Mouse (Mus musculus): ENCODE data around the gene Hdgfl1.

Hdgfl1 gene

DNA sequence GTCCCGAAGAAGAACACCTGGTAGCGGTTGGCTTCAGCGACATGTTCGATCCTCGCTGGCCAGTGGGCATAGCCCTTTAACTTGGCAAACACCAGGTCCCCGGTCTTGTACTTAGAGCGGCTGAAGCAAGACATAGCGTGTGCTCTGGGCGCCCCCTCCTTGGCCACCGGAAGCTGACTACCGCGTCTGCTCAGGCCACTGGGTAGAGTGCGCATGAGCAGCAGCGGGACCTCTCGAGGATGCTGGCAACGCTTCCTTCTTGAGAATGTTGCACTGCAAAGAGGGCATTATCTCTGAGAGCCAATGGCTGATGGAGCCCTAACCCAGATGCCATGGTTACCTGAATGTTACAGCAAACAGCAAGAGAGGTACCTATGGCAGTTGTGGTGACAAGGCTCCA lies at the start of gene Hdgfl1:
Gene Hdgfl1 (minus strand): TSS at position 211 of the 400 bp plus-strand sequence.
- DNase-seq: no peak

DNA sequence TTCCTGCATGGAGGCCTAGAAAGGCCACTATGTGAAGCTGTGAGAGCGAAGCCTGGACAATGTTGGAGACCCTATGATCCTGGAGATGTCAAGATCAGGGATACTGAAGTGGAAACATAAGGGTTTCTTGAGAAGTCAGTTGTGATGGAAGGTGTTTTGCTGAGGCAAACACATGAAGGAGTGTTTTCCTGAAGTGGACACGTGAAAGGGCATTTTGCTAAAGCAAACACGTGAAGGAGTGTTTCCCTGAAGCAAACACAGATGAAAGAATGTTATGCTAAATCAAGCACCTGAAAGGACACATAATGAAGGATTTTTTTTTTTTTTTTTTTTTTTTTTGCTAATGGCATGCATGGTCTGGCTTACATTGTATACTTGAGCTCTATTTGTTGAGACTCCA lies 25.5 kb upstream of the Hdgfl1 start:
- peak; percentile 2 for DNase-seq

DNA sequence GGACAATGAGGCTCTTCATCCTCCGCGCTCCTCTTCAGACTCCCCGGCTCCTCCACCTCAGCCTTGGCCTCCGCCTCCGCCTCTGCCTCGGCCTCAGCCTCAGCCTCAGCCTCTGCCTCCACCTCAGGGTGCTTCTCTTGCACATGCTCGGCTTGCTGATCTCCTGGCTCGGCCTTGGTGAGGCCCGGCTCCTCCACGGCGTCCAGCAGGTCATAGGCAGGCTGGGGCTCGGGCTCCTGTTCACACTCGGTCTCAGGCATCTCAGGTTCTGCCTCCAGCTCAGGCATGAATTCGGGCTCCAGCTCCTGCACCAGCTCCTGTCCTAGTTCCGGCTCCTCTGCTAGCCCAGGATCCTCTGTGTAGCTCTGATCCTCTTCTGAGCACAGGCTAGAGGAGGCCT lies 541 bp downstream of the Hdgfl1 start:
- no peak for DNase-seq

DNA sequence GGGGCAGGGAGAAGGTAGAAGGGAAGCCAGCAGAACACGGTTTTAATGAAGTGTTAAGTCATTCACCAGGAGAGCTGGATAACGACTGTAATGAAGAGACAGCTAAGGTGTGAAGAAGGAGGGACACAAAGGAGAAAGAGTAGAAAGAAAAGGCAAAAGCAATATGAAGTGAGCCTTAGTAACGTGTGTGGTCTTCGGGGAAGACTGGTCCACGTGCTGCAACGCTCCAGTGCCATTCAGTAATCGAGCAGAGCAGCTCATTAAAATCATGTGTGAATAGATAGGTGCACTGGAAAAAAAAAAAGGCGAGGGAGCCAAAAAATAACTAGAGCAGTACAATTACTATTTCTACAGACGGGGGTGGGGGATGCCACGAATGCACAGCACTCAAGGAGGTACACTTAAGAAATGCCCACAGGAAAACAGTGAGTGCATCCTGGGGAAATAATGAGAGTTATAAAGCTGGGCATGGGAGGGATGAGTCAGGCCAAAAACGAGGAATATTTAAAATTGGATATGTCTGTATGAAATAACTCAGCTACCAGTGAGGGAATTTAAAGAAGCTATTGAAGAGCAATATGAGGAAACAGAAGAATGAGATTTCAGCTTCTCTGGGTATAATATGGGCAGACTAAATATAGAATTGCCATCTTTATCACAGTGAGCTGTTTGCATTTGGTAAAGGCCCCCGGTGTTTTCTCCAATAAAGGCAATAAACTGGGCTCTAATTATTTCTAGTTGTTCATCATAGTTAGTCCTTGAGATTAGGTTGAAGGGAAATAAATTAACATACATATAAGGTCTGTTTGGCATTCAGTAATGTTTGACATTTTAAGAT lies 7.8 kb downstream of the Hdgfl1 start:
- DNase-seq: no peak

DNA sequence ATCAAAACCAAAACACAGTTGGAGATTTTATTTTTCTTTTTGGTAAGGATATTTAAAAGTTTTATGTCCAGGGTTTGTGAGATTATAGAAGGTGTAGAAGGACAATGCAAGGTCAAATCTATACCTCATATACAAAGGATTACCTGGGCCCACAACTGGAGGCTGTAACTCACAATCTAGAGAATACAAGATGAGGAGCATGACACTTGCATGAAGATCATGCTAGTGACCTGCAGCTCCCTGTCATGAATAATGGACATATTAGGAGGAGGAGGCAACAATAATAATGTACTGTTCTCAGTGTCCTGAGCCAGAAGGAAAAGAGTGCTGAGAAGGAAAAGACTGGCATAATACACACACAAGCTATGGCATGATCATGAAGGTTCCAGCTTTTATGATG lies 17.1 kb downstream of the Hdgfl1 start:
- no peak for DNase-seq

DNA sequence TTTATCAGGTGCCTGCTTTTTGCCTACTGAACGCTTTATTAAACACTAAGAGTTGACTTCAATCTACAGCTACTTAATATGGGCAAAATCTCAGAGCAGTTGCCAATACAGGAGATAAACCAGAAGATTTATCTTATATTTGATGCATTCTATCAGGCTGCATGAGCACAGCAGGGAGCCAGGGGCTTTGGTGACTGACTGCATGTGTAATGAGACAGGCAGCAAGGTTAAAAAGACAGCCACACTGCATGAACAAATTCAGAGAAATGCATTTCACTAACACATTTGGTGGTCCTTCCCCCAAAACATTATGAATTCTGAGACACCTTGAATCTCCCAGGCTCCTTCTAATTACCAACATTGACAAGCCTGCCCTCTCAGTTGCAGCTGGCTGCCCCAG lies 17.6 kb downstream of the Hdgfl1 start:
- no peak for DNase-seq

DNA sequence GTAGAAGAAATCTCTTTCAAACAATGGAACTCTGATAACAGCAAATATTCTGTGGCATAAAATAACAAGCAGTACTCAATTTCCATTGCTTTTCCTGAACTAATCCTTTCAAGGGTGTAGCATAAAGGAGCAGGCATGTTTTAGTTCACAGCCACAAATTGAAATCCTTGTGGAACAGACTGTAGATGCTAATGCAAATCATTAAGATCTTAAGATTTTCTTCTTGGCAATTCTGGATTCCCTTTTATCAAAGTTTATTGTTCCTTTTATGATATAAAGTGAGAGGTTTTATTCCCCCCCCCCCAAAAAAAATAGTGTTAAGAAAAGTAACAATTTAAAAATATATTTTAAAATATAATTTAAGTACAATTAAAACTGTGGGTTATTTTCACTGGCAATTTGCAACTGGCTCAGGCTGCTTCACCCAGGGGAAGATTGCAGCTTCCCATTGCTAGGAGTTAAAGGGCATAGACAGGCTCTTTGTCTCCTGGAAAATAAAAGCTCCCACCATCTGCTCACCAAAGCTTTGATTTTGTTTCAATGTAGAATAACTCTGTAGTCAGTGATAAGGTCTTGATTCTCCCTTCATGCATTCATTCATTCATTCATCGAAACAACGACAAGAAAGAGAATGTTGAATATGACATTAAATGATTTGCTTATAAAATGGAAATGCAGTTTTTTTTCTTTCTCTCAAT lies 24.1 kb downstream of the Hdgfl1 start:
- no peak for DNase-seq

DNA sequence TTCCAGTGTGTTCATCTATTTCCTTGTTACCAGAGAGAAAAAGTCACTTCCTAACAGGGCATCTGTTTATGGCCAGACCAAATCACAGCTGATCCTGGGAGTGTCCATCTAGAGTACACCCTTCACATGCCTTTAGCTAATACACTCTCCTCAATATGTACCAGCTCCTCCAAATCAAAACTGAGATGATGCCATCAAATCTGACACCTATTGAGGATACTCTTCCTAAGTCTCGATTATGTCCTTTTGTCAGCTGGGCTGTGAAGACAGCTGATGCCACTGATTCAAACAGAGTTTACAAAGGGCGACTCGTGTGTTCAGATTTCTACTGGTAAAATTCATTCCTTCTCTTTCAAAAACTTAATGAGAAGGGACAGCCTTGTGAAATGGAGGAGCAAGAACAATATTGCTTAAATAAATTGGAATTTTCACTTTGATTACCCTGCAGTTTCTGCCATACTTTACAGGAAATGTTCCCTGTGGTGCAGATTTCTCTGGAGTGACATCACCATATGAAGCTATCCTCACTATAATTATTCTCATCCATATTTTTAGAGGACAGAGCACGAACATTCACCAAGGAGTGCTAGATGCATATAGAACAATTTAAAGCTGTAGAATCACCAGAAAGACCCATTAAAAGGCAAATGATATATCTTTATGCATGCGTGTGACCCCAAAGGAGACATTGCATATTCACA lies 24.8 kb downstream of the Hdgfl1 start:
- DNase-seq: no peak

DNA sequence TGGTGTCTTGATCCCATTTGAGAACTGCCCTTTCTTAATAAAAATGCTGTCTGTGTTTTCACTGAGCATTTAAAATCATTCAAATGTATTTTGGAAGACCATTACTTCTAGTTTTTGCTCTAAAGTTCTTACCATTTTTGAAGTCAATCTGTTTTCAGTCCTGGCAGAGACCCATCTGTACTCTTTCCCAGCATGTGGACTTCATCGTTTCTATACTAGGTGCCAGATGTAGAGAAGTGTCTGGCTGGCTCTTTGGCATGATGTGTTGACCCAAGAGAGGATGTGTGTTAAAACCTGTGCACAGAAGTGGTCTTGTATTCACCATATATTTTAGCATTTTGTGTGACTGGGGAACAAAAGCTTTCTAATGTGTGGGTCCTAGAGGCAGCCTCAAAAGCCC lies 25.9 kb downstream of the Hdgfl1 start:
- DNase-seq: no peak

DNA sequence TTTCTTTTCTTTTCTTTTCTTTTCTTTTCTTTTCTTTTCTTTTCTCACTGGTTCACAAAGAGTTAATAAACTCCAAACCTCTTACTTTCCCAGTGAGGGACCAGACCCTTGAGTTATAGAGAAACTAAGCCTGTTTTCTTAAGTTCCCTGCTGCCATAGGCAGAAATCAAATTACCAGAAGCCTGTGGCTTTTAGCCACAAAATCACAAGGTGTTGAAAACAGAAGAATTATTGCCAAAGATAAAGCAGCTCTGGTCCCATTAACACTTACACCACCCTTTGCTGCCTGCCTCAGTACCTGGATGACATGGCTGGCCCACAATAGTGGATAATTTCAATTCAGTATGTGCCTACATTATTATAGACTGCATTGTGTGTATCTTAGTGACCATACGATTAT lies 35.0 kb downstream of the Hdgfl1 start:
- no peak for DNase-seq

DNA sequence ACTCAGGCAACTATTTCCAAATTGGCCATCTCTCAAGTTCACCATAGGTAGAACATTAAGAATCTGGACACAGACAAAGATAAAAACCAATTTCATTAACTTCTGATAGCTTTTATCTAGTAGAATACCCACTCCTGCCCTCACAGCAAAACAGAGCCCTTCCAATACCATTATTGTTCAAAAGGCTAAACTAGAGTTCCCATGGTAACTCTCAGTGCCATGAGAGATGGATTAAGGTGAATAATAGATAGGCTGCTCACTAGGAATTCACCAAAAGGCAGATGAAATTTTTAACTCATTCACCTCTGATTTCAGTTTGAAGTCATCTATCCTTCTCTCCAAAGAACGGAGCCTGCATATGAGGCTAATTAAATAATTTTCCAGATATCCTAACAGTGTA lies 45.7 kb downstream of the Hdgfl1 start:
- DNase-seq: no peak

DNA sequence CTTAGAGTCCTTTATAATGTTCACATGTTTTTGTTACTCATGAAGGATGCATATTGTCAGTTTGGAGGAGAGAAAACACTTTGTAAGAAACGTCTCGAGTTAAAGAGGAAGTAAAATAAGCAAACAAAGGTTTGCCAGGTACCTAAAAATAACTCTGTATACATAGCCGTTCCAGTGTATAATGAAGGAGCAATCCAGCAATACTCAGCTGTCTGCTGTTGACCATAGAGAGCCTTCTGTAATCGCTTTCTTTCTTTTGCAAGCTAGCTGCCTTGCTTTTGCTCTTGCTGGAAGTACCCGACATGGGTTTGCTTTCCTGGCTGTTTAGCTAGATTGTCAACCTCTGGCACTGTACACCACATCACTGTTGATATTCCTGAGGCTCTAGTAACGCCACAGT lies 48.6 kb downstream of the Hdgfl1 start:
- peak; percentile 5 for DNase-seq

DNA sequence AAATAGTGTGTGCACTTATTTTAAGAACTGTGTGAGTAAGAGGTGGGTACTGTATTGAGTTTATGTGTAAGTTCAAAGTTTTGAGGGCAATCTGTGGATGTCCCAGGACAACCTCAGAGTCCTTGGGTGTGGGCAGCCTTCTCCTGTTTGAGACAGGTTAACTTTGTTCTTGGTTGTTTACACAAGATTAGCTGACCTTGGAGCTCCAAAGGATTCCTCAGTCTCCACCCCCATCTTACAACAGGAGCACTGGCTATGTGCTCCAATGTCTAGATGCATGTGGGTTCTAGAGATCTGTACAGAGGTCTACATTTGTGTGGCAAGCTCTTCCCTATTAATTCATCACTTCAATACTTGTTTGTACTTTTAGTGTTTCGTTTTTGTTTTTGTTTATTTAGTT lies 49.0 kb downstream of the Hdgfl1 start:
- no peak for DNase-seq

DNA sequence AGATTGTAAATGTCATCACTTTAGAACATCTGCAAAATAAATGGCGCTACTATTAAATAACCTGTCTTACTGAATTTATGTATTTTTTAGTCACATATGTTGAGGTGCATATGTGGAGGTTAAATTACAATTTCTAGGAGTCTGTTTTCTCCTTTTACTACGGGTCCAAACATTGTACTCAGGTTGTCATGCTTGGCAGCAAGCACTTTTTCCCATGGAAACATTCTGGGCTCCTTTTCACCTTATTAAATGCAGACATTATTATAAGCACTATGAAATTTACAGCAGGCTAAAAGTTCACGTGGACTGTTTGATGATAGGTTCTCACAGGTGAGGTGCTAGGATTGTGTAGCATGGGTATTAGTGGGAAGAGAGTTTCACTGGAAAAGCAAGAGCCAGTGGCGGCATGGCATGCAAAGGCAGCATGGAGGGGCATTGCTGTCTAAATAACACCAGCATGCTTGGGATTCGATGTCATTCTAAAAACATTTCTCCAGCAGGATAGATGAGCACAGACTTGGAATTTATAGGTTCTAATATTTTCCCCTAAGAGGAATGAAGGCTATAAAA lies 50.7 kb downstream of the Hdgfl1 start:
- DNase-seq: no peak
